Mouse (Mus musculus) small intestine, adult 2 months (tissue): ENCODE results near the gene D430019H16Rik. TPM values are rescaled to one million over a fixed set of nuclear protein-coding genes. Genes with fewer than 3 reads are reported as not detected.

Experiments
- H3K27ac ChIP-seq: fragments of 200-500 bp; 2 replicates; pipeline ENCODE4 v1.5.1; 2012; ENCODE audit warnings: low read depth, low read length, control low read depth, inconsistent platforms; ENCODE audit not compliant: insufficient read depth
- H3K27me3 ChIP-seq: fragments of 200-500 bp; 2 replicates; pipeline ENCODE4 v1.6.1; 2012; ENCODE audit warnings: mild to moderate bottlenecking, moderate library complexity, low read length, inconsistent platforms; ENCODE audit not compliant: control insufficient read depth, insufficient read depth
- H3K36me3 ChIP-seq: fragments of 200-500 bp; 2 replicates; pipeline ENCODE4 v1.6.1; 2012; ENCODE audit warnings: mild to moderate bottlenecking, low read length, control low read depth, inconsistent platforms; ENCODE audit not compliant: control insufficient read depth, insufficient read depth
- H3K4me1 ChIP-seq: fragments of 200-500 bp; 2 replicates; pipeline ENCODE4 v1.6.1; 2012; ENCODE audit warnings: low read length, inconsistent platforms, mixed read lengths; ENCODE audit not compliant: control insufficient read depth, insufficient read depth, insufficient read length
- H3K4me3 ChIP-seq: fragments of 200-500 bp; 2 replicates; pipeline ENCODE4 v1.5.1; 2012; ENCODE audit warnings: low read depth, mild to moderate bottlenecking, control low read depth, inconsistent platforms, low read length, moderate library complexity
- CTCF ChIP-seq: fragments of 200-500 bp; IDR thresholded peaks from 2 replicates; pipeline ENCODE4 v1.5.1; 2012; ENCODE audit warnings: low read depth, mild to moderate bottlenecking, control low read depth, inconsistent platforms, low read length, moderate library complexity, mixed read lengths; ENCODE audit not compliant: insufficient replicate concordance, insufficient read length; ENCODE audit errors: extremely low read depth
- POLR2A ChIP-seq: fragments of 200-500 bp; IDR thresholded peaks from 2 replicates; pipeline ENCODE4 v1.6.1; 2012; ENCODE audit warnings: low read depth, mild to moderate bottlenecking, control low read depth, inconsistent platforms, low read length, moderate library complexity
- WGBS: fragments of 180-500 bp; shearing (Covaris S2); methylation state at CpG from one replicate; pipeline ENCODE4 v1.1.7; 2018; 5-methylcytosine and 5-hydroxymethylcytosine counted together
- polyA plus RNA-seq: library from polyadenylated mRNA; depleted of rRNA; stranded (reverse); fragments of >200 nt; gene quantifications from 2 replicates; pipeline ENCODE4 v1.2.3, GENCODE M21; 2012

The D430019H16Rik gene
- polyA plus RNA-seq, 1 experiment: 0.75 TPM

DNA sequence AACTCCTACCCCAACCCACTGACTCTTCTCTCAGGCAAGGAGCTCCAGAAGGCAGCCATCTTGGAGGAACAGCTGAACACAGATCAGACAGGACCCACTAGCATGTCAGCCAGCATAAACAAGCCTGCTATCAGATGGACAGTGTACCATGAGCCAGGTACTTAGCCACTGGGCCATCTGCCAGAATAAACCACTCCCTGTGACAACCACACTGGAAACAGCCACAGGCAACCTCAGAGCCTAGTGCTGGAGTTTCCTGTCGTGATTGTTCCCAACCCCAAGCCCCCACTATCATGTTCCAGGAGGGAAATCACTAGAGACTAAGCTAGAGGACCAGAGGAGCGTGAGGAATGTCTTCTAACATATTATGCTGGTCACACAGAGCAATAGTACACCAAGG lies 70.1 kb downstream of the D430019H16Rik start:
- no peaks in the 10 kb centered on the region for H3K36me3 ChIP-seq
- peak overlapping the region; percentile 41 for H3K27ac ChIP-seq
- no peak overlapping the region for H3K4me3 ChIP-seq
- no peak for TF ChIP-seq CTCF
- no peak for TF ChIP-seq POLR2A
- no peaks in the 10 kb centered on the region for H3K27me3 ChIP-seq
- H3K4me1 ChIP-seq: peaks cover 7% of the 10 kb centered on the region; the same call in 1 of the 2 replicates
- WGBS: 30% methylated on average over 2 of the region's 2 CpGs

DNA sequence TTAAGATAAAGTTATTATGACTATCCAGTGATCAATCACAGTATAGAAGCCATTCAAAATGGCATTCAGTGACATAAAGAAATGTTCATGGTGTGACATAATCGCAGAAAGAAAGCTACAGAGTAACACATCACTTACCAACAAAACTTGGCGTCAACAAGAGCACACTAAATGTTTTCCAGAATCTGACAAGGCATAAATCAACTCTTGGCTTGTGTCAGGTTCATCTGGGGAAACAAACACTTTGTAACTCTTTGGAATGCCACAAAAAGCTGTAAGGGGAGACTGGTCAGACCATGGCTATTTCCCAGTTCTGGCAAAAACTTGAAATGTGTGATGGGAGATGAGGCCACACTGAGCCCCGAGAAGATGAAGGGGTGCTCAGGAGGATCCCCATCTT lies 72.5 kb downstream of the D430019H16Rik start:
- no peaks in the 10 kb centered on the region for H3K36me3 ChIP-seq
- H3K27me3 ChIP-seq: no peaks in the 10 kb centered on the region
- H3K4me1 ChIP-seq: peaks cover 7% of the 10 kb centered on the region; the same call in 1 of the 2 replicates
- H3K4me3 ChIP-seq: no peak overlapping the region
- TF ChIP-seq POLR2A (no peak), CTCF (no peak)
- peak overlapping the region; percentile 75 for H3K27ac ChIP-seq
- WGBS: 74% methylated on average over 3 of the region's 3 CpGs

DNA sequence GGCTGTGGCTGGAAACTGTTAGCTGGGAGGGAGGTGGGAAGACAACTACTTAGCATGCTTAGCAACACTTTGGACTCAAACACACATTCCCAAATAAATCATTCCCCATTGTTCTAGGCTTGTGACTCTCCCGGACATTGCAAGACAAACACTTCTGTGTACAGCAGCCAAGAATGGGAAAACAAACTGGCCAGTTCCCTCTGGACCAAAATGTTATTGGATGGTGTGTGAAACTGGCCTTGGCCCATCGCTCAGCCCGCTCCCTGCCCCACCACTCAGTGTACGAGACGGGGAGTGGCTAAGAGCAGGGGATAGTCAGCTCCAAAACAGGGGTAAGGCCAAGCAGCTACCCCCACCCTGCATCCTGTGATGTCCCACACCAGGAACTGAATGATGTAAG lies 73.2 kb downstream of the D430019H16Rik start:
- TF ChIP-seq POLR2A: no peak
- H3K4me1 ChIP-seq: peaks cover 7% of the 10 kb centered on the region; the same call in 1 of the 2 replicates
- 45% methylated on average over 5 of the region's 5 CpGs for WGBS
- no peaks in the 10 kb centered on the region for H3K36me3 ChIP-seq
- no peak overlapping the region for H3K4me3 ChIP-seq
- H3K27ac ChIP-seq: no peak overlapping the region
- no peaks in the 10 kb centered on the region for H3K27me3 ChIP-seq

DNA sequence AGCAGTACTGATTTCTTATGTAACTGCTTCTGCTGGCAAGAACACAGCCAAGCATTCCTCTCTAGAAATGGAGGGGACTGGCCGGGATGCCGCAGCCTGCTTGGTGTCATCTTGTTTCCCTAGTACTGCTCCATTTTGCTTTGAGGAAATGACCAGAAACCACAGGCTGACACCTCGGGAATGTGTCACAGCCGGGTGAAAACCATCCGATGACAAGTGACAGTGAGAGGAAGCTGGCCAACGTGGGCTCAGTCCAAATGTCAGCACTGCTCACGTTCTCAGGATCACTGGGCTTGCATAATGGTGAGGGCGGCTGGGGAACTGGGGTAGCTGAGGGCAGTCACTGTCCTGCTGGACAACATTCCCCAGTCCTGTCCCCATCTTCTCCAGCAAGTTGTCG lies 75.9 kb downstream of the D430019H16Rik start:
- peak overlapping the region; percentile 3 for H3K27ac ChIP-seq
- 59% methylated on average over 9 of the region's 9 CpGs for WGBS
- H3K4me3 ChIP-seq: no peak overlapping the region
- H3K27me3 ChIP-seq: no peaks in the 10 kb centered on the region
- no peaks in the 10 kb centered on the region for H3K36me3 ChIP-seq
- TF ChIP-seq POLR2A: no peak
- TF ChIP-seq CTCF: no peak
- no peaks in the 10 kb centered on the region; the same call in 1 of the 2 replicates for H3K4me1 ChIP-seq

DNA sequence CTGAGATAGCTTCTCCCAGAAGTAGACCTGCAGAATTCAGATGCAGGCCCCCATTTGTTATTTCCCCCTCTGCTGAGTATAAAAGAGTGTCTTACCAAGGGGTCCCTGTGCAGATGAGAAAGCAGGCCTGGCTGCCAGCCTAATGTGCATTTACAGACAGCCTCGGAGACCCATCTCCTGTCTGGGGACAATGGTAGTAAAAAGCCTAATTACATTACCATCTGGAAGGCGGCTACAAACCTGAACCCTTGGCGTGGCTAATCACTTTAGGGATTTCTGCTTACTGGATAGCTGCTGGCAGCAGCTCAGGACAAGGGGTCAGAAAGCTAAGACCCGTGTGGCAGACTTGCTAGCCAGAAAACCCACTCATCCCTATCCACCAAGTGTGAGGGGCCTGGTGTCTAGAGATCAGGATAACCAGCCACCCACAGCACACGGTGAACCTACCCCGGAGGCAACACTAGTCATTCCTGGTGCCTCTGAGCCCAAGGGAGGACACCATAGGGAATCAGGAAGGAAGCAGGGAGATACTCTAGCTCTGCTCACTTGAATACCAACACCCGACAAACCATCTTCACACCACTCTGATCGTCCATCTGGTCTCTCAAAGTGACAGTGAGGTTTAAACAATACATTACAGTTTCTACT lies 78.2 kb downstream of the D430019H16Rik start:
- Histone ChIP-seq H3K4me1 (no peaks in the 10 kb centered on the region; the same call in 1 of the 2 replicates), H3K27ac (no peak overlapping the region), H3K36me3 (no peaks in the 10 kb centered on the region), H3K4me3 (no peak overlapping the region), H3K27me3 (no peaks in the 10 kb centered on the region)
- 69% methylated on average over 8 of the region's 8 CpGs for WGBS
- TF ChIP-seq CTCF (no peak), POLR2A (no peak)

DNA sequence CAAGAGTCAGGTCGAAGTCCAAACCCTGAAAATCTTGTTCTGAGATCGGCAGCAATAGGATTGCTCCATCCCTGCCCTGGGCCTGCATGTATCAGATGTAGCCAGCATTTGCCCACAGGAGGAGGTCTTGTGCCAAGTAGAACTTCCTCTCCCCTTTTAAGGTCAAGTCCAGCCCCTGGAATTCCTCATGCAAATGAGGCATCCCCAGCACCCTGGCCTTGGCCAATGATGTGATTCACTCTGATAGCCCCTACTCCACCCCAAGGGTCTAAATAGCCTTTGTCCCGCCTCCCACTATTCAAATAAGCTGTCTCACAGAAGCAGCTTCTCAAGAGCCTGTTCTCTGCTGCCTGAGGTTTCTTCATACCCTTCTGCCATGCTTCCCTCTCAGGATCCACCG lies 81.2 kb downstream of the D430019H16Rik start:
- no peaks in the 10 kb centered on the region; the same call in 1 of the 2 replicates for H3K4me1 ChIP-seq
- TF ChIP-seq POLR2A (no peak), CTCF (no peak)
- H3K36me3 ChIP-seq: no peaks in the 10 kb centered on the region
- no peaks in the 10 kb centered on the region for H3K27me3 ChIP-seq
- no peak overlapping the region for H3K4me3 ChIP-seq
- 76% methylated on average over 4 of the region's 4 CpGs for WGBS
- 0 out of 2 replicates have a peak overlapping the region, but pooled peaks have one; percentile 38 for H3K27ac ChIP-seq

DNA sequence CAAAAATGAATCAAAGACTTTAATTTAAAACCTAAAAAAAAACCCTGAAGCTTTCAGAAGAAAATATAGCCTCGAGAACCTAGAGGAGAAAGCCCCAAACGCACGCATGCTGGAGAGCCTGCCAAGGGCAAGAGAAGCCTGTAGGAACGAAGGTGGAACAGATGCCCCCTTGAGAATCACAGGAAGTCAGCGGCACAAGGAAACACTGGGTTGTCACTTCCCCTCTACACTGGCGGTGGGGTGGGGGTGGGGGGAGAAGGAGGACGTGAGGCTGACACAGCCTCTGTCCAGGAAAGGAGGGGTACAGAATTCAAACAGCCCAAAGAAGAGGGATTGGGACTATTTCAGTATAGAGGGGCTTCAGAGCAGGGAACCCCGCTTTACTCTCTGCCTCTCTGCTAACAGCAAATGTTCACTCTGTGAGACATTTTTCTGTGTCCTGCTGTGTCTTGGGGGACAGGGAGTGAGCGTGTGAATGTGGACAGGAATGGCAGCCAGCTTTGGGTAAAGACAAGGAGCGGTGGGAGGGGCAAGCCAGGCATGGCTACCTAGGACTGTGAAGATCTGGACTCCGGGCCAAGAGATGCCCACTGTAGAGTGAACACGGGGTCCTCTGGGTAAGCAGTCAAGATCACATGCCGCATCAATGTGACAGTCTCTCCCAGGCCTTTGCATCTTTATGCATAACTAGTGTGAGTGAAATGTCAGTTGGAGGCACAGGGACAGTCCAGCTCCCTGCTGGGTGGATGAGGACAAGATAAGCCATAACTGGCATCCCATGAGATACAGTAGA lies 82.5 kb downstream of the D430019H16Rik start:
- TF ChIP-seq POLR2A (no peak), CTCF (no peak)
- 73% methylated on average over 13 of the region's 13 CpGs for WGBS
- H3K27ac ChIP-seq: peak overlapping the region; percentile 32
- no peaks in the 10 kb centered on the region for H3K27me3 ChIP-seq
- no peaks in the 10 kb centered on the region; the same call in 1 of the 2 replicates for H3K4me1 ChIP-seq
- no peak overlapping the region for H3K4me3 ChIP-seq
- no peaks in the 10 kb centered on the region for H3K36me3 ChIP-seq
